Mouse (Mus musculus) layer of hippocampus, adult 2 months (tissue): ENCODE data around the gene Rpl36. TPM values are rescaled to one million over a fixed set of nuclear protein-coding genes. Genes with fewer than 3 reads are reported as not detected.
"Not testable (repeated sequence)": the region's sequence is repeated elsewhere in the genome, so short reads cannot be mapped to it uniquely, and the experiment has no call there.

Experiments
- DNase-seq, 2 experiments: peaks; one replicate each; pipeline ENCODE4 v3.0.0; 2022; ENCODE audit warnings: low spot score in 2 of 2
- H3K27ac ChIP-seq: fragments of 200-600 bp; 2 replicates; pipeline ENCODE4 v1.8.1; 2022
- H3K4me3 ChIP-seq: fragments of 200-600 bp; 2 replicates; pipeline ENCODE4 v1.8.1; 2022; ENCODE audit warnings: mild to moderate bottlenecking
- CTCF ChIP-seq: fragments of 200-600 bp; conservative IDR thresholded peaks from 2 replicates; pipeline ENCODE4 v1.8.1; 2022; ENCODE audit warnings: antibody characterized with exemption, mild to moderate bottlenecking, moderate library complexity
- total RNA-seq, 2 experiments: library from RNA; stranded (reverse); gene quantifications; 2 replicates each; pipeline ENCODE4 v1.2.3; 2021

Gene Rpl36
- total RNA-seq, 2 experiments from 2014 or later, result 383 to 406 TPM

GRCm38 (mm10) chr17:56614391-56615135 is 1.3 kb downstream of the Rpl36 start:
- Histone ChIP-seq H3K4me3 (peak overlapping the region; percentile 70), H3K27ac (peak overlapping the region; percentile 96; the same call in 1 of the 2 replicates)
- TF ChIP-seq CTCF, result no peak
- no peak for DNase-seq

- no peak for DNase-seq
- no peak overlapping the region for H3K4me3 ChIP-seq
- H3K27ac ChIP-seq, result no peak overlapping the region
- TF ChIP-seq CTCF, result no peak
Observed at GRCm38 (mm10) chr17:56615136-56615784, 2.0 kb downstream of the Rpl36 start.

GRCm38 (mm10) chr17:56615792-56616191 is 2.6 kb downstream of the Rpl36 start:
- H3K4me3 ChIP-seq, result no peak overlapping the region
- TF ChIP-seq CTCF, result no peak
- DNase-seq, result no peak
- H3K27ac ChIP-seq, result no peak overlapping the region

GRCm38 (mm10) chr17:56616725-56617124 is 3.5 kb downstream of the Rpl36 start:
- TF ChIP-seq CTCF, result no peak
- H3K27ac ChIP-seq, result no peak overlapping the region
- DNase-seq, result no peak
- H3K4me3 ChIP-seq, result no peak overlapping the region

GRCm38 (mm10) chr17:56617628-56618027 is 4.4 kb downstream of the Rpl36 start:
- no peak for DNase-seq
- TF ChIP-seq CTCF, result no peak
- Histone ChIP-seq H3K4me3 (no peak overlapping the region), H3K27ac (no peak overlapping the region)

GRCm38 (mm10) chr17:56625495-56625894 is 12.3 kb downstream of the Rpl36 start:
- no peak overlapping the region for H3K27ac ChIP-seq
- no peak overlapping the region; the same call in 1 of the 2 replicates for H3K4me3 ChIP-seq
- no peak for TF ChIP-seq CTCF
- DNase-seq, result no peak

- peak overlapping the region; percentile 84 for H3K27ac ChIP-seq
- peak overlapping the region; percentile 63 for H3K4me3 ChIP-seq
- no peak for TF ChIP-seq CTCF
- DNase-seq, result no peak
Observed at GRCm38 (mm10) chr17:56626260-56626659, 13.0 kb downstream of the Rpl36 start.

- Histone ChIP-seq H3K4me3 (peak within 1 kb of the TSS; percentile 63), H3K27ac (peak within 1 kb of the TSS; percentile 84)
- DNase-seq, result peak; percentile 95 to 96
- TF ChIP-seq CTCF, result no peak
Observed at GRCm38 (mm10) chr17:56626754-56627470, 13.7 kb downstream of the Rpl36 start, which contains the start of gene Lonp1. TSS of gene Lonp1 (minus strand) at chr17:56626887.

GRCm38 (mm10) chr17:56627530-56628277 is 14.5 kb downstream of the Rpl36 start, which contains the start of gene Catsperd:
TSS of gene Catsperd (plus strand) at chr17:56628143.
- peak within 1 kb of the TSS; percentile 63 for H3K4me3 ChIP-seq
- no peak within 1 kb of the TSS for H3K27ac ChIP-seq
- TF ChIP-seq CTCF, result no peak
- no peak for DNase-seq

- H3K27ac ChIP-seq, H3K4me3 ChIP-seq, DNase-seq: not testable (repeated sequence)
Observed at GRCm38 (mm10) chr17:56629800-56630781, 16.9 kb downstream of the Rpl36 start.

GRCm38 (mm10) chr17:56631807-56632206 is 18.6 kb downstream of the Rpl36 start:
- DNase-seq, result no peak
- H3K4me3 ChIP-seq, result no peak overlapping the region
- no peak for TF ChIP-seq CTCF
- H3K27ac ChIP-seq, result no peak overlapping the region
